Mouse (Mus musculus): ENCODE measurements at regions not wholly inside any gene's neighbourhood (a gene's known extent, or its start where the extent isn't known, plus 50 kb on each side); places are given as distances from the start of the nearest gene placed in this dataset.

- DNase-seq (ENCODE audit: low spot score) = no peak
These were observed 120.8 kb upstream of the Topaz1 start for GRCm38 (mm10) chr9:122626346-122626745.

DNA sequence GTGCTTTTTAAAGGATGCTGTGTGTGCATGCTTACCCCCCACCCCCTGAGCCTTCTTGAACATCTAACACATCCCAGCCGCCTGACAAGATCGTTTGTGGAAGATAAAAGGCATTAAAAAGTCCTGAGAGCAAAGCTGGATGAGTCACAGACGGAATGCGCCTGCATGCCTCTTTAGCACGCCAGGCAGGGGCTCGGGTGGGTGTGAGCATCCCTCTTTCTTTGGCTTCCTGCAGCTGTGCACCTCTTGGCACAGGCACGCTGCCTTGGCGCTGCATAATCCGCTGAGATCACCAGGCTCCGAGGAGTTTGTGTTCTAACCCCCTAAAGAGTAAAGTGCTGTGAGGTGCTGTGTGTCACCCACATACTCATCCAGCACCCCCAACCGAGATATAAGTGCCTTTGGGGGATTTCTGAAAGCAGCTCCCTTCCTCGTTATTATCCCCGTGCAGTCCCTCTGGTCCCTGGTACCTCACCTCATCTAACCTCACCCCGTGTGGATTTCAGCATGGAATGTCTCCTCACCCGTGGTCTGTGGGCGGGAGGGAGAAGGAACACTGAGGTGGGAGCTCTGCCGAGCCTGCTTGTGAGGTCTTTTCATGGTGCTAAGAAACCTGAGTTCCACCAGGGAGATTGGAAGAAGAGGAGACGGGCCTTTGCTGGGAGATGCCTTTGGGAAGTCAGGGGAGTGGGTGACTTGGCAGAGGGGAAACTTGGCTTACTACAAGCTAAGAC lies 117.8 kb upstream of the Topaz1 start:
- no peak for DNase-seq (ENCODE audit: low spot score)

DNA sequence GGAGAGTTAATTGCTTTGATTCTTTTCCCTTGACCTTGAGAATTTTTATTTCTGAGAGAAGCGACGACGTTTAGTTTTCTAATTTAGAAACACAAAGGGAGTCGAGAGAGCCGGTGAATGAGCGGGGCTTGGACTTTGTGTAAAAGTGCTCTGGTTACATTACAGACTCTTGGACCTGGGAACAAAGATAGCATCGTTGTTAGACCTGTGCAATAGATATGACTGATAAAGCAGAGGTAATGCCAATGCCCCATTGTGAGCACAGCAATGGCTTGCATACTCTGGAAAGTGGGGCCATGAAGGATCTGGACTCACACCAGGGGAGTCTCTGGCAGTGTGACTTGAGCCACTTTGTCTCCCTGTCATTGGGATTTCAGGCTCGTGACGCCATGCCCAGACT lies 115.4 kb upstream of the Topaz1 start:
- DNase-seq (ENCODE audit: low spot score) = no peak

- DNase-seq (ENCODE audit: low spot score) = no peak
These were observed 113.7 kb upstream of the Topaz1 start for GRCm38 (mm10) chr9:122633484-122633883.

- no peak for DNase-seq (ENCODE audit: low spot score)
These were observed 111.8 kb upstream of the Topaz1 start for GRCm38 (mm10) chr9:122635138-122635964.

GRCm38 (mm10) chr9:122637591-122637990 lies 109.6 kb upstream of the Topaz1 start:
- DNase-seq (ENCODE audit: low spot score) = no peak

DNA sequence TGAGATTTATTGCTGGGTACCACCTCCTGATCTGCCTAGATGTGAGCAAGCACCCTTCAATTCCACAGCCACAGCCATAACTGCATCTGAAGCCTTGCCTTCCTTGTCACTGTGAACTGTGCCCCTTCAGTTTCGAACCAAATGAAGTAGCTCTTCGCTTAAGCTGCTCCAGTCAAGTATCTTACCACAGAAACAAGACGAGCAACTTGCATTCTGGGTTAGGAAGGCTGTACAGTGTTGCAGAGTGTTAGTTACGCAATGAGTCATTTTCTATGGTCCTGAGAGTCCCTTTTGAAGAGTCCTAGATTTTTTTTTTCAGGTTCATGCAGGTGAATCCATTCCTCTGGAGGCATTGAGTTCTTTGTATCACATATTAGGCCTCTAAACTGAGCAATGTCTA lies 107.9 kb upstream of the Topaz1 start:
- no peak for DNase-seq (ENCODE audit: low spot score)

DNA sequence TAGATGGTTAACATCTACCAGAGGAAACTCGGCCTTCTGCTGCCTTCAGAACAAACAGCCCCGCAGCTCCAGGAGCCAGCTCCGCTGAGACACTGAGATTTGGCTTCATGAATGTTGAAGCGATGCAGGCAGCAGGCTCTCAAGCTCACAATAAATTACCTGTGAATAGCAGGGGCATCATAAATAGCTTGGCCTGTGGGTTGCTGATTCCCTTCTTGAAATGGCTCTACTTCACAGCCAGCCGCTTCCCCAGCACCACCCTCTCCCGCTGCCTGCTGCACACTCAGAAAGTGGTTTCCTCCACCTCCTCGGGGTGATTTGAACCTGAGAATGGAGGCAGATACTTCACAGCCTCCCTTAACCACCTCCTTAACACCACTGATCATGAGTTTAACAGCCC lies 104.2 kb upstream of the Topaz1 start:
- DNase-seq (ENCODE audit: low spot score) = no peak

- DNase-seq (ENCODE audit: low spot score) = no peak
These were observed 101.6 kb upstream of the Topaz1 start for GRCm38 (mm10) chr9:122645569-122645968.

DNA sequence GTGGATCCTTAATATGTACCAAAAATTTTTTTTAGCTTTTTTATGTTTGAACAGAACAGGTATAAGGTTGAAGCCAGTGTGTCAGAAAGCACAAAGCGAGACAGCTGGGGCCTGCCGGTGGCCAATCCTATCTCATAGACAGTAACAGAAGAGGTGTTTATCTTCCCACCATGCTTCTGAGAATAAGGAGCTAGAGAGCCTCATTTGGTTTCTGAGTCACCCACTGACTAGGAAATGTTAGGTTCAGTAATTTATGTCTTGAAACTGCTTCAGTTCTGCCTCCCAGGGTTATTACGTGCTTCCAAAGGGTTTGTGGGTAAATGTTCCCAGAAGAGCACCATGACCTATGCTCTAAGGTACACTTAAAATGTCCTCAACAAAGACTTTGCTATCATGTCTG lies 96.3 kb upstream of the Topaz1 start:
- no peak for DNase-seq (ENCODE audit: low spot score)

DNA sequence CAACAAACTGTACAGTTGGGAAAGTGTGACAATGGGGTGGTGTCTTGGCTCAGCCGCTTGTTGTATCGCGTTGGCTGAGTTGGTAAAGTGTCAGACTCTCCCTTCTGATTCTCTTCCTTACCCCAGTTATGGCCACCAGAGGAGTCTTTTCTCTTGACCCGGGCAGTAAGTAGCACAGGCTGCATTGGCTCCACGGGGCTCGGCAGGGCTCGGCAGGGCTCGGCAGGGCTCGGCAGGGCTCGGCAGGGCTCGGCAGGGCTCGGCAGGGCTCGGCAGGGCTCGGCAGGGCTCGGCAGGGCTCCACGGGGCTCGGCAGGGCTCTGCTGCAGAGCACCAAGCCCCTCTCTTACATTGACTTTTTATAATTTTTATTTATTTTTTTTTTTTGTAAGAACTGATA lies 91.6 kb upstream of the Topaz1 start:
- no peak for DNase-seq (ENCODE audit: low spot score)

- DNase-seq (ENCODE audit: low spot score) = no peak
These were observed 87.1 kb upstream of the Topaz1 start for GRCm38 (mm10) chr9:122660050-122660449.

GRCm38 (mm10) chr9:122666978-122667645 lies 80.0 kb upstream of the Topaz1 start:
- DNase-seq (ENCODE audit: low spot score) = no peak

DNA sequence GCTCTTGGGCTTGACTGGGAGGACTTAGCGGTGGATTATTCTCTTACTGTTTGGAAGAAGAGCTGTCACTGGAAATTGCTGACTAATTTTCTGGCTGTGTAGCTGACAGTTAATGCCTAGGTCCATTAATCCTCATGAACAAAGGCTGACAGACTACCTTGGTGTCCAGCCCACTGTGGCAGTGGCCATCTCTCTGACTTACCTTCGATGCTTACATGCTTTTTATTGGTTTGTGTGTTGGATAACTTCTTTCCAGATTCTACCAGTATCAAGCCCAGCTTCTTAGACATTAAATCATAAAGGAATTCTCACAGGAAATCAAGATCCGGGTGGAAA lies 79.5 kb upstream of the Topaz1 start:
- DNase-seq (ENCODE audit: low spot score) = no peak

- no peak for DNase-seq (ENCODE audit: low spot score)
These were observed 73.4 kb upstream of the Topaz1 start for GRCm38 (mm10) chr9:122673777-122674176.

- DNase-seq (ENCODE audit: low spot score) = no peak
These were observed 69.0 kb upstream of the Topaz1 start for GRCm38 (mm10) chr9:122678001-122678696.

DNA sequence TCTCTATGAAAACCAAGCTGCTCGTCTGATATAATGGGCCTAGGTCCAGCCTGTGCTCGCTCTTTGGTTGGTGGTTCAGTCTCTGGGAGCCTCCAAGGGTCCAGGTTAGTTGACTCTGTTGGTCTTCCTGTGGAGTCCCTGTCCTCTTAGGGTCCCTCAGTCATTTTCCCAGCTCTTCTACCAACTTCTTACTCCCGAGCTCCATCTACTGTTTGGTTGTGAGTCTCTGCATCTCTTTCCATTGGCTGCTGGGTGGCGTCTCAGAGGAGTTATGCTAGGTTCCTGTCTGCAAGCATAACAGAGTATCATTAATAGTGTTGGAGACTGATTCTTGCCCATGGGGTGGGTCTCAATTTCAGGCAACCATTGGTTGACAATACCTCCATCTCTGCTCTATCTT lies 60.0 kb upstream of the Topaz1 start:
- no peak for DNase-seq (ENCODE audit: low spot score)

DNA sequence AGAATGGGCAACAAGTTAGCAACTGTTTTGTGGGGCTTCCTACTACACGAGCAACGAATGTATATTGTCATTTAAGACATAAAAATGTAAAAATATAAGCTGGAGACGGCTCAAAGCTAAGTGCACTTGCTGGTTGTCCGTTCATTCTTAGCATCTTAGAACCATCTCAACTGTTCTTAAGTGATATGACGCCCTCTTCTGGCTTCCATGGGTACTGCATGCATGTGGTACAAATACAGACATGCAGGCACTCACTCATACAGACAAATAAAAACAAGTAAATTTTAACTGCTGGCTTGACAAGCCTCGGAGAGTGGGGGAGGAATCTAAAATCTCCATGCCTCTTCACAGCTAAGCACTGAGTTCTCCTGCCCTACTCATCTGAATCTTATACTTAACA lies 55.3 kb upstream of the Topaz1 start:
- peak; percentile 11 for DNase-seq (ENCODE audit: low spot score)

DNA sequence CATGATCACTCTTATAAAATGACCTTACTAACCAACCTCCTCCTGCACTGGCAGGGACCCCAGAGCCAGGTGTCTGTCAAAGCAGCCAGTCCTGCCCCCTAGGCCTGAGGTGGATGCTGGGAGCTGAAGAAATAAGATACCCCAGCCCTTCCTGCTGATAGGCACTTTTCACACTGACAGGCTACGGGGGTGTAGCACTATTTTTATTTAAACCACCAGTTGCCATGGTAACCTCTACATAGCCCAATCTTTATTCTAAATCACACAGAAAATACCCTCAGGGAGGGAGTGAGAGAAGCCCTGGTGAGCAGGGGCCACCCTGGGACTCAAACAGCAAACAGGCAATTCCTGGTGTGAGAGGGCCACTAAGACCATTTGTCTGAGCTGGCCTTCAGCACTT lies 51.4 kb upstream of the Topaz1 start:
- no peak for DNase-seq (ENCODE audit: low spot score)
